Mouse (Mus musculus): ENCODE data around the gene Fam133b.

DNA sequence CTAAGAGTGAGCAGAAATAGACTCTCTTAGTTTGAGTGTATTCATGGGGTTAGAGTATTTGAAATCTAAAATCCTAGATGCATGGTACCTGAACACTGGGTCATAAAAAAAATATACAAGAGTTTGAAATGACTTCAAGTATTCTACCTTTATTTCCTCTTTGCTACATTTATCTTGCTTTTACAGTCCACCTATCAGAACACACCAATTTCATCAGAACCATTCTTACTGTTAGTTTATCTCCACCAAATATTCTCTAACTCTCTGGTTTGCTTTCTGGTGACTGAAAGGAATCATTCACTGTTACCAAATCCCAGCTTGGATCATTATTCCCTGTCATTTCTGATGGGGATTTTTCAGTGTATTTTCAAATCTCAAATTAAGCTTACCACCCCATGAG is 53.5 kb downstream of the Fam133b start:
- TF ChIP-seq POLR2A (IDR thresholded peaks at IDR 0.05; ENCODE audit: borderline replicate concordance, control insufficient read depth, low read depth, low read length): no peak
- TF ChIP-seq CTCF (IDR thresholded peaks at IDR 0.05; ENCODE audit: control insufficient read depth, insufficient read depth, low read length): no peak
